Mouse (Mus musculus) heart, adult 9 months (tissue): ENCODE data around the gene Rasgef1b.

Experiments used
- DNase-seq, 2 experiments: peaks; one replicate each; pipeline ENCODE4 v3.0.0; 2022; ENCODE audit warnings: low spot score in 2 of 2

Rasgef1b gene

DNA sequence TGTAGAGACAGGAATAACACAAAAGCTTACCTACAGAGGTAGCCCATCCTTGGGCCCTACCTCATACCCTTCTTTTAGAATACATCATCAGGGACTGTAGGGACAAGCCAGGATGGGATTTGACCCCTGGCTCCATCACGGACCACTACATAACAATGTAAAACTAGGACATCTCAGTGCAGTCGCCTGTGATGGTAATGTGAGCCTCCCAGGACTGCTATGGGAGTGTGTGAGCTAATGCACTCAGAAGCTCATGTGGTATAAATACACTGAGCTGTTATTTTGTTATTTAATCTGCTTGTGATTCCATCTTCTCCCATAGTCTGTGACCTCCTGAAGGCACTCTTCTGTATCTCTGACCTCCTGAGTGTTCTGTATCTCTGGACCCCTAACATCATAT is 432.5 kb downstream of the Rasgef1b start:
- no peak for DNase-seq

DNA sequence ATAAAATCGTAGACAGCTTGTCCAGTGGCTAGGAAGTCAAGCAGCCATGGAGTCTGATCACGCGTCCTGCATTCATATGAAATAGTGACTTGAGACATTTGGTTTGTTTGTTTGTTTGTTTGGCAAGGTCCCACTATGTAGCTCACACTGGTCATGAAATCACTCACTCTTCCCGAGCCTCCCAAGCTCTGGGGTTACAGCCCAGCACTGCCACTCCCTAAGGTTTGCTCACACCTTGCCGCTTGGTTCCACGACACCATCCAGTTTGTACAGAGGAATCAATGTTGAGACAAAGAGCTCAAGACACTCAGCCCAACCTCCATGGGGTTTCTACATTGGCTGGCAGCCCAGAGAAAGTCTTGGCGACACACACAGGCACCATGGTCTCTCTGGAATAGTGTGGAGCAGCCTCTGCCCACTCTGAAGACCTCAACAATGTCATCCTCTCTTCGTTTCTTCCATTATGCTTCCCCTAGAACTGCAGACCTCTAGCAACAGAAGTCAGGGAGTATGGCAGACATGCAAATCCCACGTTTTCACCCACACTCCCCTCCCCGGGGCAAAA is 436.5 kb downstream of the Rasgef1b start:
- no peak for DNase-seq

DNA sequence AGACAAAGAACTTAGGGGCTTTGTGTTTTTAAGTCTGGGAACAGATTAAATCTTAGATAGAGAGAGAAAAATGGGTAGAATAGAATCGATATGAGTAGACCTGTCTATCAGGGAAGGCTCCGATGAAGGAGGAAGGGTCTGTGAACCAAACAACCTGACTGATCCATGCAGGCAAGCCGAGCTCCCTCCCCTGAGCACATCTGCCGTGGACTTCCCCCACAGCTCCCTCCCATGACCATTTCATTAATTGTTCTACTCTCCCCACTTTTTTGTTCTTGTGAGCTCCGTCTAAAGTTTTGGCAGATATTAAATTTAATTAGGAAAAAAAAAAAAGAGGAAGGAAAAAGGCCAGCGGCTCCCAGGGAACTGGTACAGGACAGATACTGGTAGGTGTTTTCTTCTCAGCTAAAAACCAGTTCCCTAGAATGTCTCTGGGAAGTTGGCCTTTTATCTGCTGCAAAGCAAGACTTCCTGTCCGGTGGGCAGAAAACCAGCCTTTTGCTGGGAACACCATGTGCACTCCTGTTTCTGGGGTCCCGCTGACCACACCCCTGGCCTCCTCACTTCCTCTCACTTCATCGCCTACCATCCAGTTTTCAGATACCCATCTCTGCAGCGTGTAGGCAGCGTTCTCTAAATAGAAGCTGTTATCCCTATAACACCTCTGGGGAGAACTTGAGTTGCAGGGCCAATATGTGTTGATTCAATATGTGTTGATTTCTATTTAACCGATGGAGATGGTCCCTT is 437.6 kb downstream of the Rasgef1b start:
- no peak for DNase-seq

DNA sequence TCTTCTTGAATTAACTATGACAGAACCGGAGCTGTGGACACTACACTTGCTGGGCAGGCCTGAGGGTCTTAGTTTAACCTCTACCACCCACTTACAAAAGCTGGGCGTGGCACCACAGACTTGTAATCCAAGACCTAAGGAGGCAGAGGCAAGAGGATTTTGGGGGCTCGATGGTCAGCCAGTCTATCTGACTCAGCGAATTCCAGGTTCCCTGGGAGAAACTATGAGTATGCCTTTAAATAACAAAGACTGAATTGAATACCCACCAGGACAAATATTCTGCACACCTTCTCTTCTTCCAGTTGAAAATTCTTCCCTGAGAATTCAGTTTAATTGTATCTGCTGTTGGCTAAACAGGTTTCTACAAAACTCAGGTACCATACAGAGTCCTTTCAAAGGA is 440.6 kb downstream of the Rasgef1b start:
- DNase-seq = no peak

DNA sequence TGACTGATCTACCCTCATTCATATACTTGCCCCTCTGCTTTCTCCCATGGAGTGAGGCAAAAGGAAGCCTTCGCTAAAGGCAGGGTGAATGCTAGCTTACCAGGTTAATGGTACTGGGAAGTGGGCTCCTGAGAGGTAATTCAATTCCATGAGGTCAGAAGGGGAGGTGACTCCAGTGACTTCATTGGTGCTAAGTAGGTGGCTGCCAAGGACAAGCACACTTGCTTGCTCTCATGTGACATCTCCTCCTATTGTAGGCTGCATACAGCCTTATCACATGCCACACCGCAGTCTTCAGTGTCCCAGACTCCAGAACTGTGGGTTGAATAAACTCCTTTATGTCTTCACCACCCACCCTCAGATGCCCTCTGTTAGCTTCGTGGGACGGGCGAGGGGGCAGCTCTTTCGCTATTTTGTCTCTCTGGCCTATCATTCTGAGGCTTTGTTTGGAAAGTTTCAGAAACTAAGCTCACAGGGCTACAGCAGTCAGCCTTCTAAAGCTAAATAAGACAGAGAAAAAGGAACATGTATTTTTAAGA is 441.1 kb downstream of the Rasgef1b start:
- no peak for DNase-seq

DNA sequence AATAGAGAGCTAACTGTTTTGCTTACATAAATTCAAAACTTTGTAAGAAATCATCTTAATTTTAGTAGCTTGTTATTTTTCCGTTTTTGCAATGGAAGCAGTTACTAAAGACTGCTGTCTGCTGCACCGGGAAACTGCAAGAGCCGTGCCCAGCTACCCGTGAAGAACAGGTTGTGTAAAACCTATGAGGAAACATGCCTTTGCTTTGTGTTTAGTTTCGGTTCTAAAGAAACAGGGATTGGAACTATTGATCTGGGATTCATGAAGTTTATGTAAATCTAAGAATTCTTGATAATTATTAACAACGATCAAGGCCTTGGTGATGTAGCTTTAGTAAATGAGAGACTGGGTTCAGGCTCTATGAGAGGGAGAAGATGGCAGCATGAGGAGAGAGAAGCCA is 442.3 kb downstream of the Rasgef1b start:
- no peak for DNase-seq

GRCm38 (mm10) chr5:99286024-99286423 is 442.8 kb downstream of the Rasgef1b start:
- DNase-seq = no peak

DNA sequence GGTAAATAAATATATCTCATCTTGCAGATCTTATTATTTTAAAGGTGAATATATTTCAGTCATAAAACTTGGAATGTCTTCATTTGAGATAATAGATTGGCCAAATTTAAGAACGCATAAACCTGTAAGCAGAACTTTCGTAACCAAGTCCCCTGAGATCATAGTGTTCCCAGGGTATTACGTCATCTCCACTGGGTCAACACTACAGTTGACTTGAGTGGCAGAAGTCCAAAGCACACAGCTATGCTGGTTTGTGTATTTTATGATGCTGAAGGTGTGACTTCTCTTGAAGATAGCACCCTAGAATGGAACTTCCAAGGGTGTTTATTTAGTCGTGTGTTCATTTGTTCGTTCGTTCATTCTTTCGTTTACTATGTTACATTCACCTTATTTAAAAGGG is 444.5 kb downstream of the Rasgef1b start:
- peak; percentile 5 to 20 for DNase-seq

GRCm38 (mm10) chr5:99283636-99284035 is 445.2 kb downstream of the Rasgef1b start:
- no peak for DNase-seq

DNA sequence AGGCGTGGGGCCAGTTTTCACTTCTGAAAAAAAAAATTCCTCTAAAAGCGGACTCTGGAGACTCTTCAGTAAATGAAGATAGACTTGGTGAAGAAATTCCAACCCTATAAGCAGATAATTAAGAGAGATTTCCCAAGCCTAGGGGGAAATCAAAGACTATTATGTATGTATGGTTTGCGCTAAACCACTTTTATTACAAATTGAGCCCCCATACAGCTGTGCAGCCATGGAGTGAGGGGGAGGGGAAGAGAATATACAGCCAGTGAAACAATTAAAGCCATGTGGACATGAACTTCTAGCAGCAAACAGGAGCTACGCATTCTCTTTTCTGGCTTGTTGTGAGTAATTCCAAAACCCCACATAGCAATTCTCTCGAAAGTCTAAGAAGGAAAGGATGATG is 448.3 kb downstream of the Rasgef1b start:
- no peak for DNase-seq

- DNase-seq = no peak
Measured at GRCm38 (mm10) chr5:99279016-99279757, 449.7 kb downstream of the Rasgef1b start.

DNA sequence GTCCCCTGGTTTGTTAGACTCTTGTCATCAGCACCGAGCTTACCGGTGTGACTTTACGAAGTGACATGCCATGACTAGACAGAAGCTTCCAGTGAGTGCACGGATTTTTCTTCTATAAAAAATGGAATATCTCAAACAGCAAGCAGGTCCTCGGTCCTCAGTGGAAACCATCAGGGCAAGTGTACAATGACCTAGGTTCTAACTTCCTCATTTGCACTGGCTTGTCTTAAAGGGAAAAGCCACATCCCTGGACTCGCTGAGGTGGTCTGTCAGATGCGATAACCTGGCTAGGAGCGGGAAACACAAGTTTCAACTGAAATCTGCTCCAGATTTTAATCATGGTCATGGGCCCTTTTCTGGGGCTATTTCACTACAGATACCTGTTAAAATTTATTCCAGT is 450.5 kb downstream of the Rasgef1b start:
- DNase-seq = no peak

DNA sequence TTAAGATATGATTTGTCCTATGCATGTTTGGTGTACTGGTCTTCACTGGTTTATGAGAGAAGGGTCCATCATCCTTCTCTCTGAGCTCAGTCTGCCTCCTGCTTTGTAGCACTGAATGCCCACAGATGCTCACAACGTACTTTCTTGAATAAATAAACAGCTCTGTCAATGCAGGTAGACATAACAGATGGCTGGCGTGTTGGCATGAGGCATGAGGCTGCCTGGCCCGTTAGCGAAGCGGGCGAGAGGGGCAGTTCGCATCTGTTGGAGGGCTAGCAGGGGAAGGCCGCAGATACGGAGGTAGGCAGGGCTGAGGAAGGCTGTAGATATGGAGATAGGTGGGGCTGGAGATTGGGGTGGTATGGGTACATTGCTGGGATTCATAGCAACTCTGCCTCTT is 451.3 kb downstream of the Rasgef1b start:
- no peak for DNase-seq

- no peak for DNase-seq
Measured at GRCm38 (mm10) chr5:99274119-99274563, 454.7 kb downstream of the Rasgef1b start.

DNA sequence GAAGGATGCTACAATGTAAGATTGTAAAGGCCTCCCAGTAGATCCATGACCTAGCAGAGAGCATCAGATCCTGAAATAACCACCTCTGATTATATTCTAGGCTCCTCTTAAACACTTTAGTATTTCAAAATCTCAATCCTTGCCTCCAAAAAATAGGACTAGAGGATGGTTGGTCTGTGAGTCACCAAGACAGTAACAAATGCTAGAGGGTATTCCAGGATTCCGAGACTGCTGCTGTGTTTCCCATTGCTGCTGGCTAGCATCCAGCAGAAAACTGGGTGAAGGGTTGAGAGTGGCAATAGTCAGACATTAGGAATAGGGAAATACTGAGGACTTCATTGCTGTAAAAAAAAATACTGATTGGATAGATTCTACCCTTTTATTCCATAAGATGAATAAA is 457.3 kb downstream of the Rasgef1b start:
- DNase-seq = no peak

- no peak for DNase-seq
Measured at GRCm38 (mm10) chr5:99269131-99269530, 459.7 kb downstream of the Rasgef1b start.

DNA sequence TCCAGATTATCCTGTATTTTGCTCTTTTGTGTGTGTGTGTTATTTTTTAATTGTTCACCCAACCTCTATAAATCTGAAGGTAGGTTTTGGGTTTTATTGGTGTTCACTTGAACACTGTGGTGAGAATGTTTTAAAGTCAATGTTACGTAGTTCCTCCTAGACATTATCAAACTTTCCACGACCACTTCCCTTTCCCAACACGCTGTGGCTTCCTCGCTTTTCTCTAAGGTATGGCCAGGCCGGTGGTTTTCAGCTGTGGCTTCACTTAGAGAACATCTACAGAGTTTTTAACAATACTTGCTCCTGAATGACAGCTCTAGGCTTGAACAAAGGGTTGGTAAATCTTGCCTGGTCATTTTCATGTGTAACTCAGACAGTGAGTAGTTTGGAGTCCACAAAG is 461.5 kb downstream of the Rasgef1b start:
- DNase-seq = no peak

DNA sequence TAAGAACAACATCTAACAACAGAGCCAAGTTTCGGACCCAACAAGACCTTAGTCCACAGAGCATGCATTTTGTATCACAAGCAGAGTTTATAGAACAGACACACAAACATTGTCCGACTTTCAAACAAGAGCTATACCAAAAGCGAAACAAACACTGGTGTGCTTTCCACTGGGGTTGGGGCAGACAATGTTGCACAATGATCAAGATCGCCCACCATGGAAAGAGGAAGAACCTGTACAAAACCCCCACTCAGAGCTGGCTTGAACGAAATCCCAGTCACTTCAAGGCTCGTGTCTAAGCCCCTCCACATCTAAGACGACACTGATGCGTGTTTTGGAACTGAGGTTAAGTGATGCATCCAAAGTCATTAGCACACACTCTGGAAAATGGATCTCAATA is 462.6 kb downstream of the Rasgef1b start:
- no peak for DNase-seq

DNA sequence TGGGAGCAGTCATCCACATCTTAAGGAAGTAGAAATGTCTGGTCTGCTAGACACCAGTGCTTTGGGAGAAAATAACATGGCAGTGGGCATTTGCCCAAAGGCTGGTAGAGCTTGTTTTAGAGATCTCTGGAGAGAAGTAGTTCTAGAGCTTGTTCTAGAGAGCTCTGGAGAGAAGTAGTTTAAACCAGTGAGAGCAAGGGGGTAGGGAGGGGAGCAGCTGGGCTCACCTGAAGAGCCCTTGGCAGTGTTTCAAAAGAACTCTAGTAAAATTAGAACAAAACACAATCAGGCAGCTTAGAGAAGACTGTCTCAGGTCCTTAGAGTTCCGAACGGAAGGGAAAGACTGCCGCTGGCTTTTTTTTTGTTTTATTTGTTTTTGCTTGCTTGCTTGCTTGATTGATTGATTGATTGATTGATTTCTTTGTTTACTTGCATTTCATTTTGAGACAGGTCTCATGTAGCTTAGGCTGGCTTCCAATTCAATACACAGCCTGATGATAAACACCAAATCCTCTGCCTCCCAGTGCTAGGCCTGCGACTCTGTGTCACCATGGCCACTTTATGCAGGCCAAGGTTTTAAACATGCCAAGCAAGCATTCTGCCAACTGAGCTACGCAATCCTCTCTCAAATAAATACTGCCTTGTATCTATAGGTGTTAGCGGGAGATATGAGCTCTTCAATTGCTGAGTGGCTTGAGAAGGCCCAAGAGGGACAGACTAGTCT is 466.5 kb downstream of the Rasgef1b start:
- no peak for DNase-seq

DNA sequence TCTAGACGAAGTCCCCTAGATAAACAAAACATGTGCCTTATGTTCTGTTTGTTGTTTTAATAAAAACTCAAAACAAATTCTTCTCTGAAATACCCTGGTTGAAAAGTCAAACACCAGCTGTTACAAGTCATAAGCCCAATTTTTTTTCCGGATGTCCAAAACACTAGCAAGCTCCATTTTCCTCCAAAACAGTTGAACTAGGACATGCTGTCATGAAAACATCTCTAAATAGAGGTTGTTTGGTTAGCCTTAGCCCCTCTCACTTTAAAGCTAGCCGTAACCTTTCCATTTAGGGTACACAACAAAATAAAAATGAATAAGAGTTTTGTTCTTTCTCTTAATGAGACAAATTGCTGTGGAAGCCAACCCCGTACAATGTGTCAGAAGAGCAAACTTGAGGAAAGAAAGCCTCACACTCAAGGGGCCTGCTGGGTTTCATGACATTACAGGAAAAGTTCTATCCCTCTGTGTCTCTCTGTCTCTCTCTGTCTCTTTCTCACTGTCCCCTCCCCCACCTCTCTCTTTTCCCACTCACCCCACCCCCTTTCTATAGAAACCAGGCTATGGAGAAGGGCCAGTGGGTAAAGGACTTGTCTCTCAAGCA is 467.6 kb downstream of the Rasgef1b start:
- no peak for DNase-seq

DNA sequence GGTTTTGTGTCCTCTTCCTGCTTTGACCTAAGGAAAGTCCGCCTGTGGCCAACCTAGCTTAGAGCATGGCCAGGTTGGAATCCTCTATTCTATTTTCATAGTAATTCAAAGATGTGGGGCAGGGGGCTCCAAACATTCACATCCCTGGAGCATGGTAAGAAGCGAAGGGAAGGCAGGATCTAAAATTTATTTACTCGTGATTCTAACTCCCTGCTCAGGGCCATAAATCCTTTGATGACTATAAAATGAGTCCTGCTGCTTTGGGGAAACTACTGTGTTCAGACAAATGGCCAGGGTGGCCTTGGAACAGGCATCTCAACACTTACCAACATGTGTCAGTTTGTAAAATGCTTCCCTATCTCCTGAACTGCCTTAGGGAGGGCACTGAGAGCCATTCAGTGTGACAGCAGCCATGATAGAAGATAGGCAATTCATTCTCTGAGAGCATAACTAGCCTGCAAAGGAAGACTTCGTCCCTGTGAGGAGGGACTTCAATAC is 470.8 kb downstream of the Rasgef1b start:
- DNase-seq = no peak
